Mouse (Mus musculus): ENCODE results near the gene Lsm10.

DNA sequence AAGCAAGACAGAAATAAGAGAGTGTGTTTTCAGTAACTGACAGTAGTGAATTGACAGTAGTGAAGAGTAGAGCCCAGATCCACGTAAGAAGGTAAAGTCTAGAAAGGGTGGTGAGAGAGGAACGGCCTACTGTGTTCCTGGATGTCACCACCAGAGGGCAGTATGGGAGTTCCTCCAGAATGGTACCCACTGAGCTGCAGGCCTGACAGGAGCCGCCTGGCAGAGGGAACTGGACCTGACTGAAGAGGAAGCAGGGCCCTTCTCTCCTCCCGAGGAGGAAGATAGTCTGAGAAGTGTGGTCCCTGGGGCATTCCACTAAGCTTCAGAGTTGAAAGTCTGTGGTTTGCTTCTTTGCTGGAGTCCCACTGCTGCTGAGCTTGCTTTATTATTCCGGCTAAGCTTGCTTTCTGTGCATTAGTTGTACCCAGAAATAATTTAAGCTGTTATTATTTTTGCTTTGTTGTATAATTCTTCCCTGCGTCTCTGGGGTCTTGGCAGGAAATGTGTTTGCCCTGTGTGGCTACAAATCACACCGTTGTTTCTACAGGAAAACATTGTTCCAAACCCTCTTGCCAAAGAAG, 10.3 kb upstream of the Lsm10 start:
- TF ChIP-seq CTCF (IDR thresholded peaks at IDR 0.05) (peak; percentile 96), EP300 (IDR thresholded peaks at IDR 0.05) (no peak; the same call in 1 of the 2 replicates)

Data from lung, postnatal 0 days (tissue).